Mouse (Mus musculus): ENCODE measurements around the gene Calhm5. TPM values are rescaled to one million over a fixed set of nuclear protein-coding genes. Genes with fewer than 3 reads are reported as not detected.

Calhm5 gene
- polyA plus RNA-seq, 1 experiment: 0.27 TPM

- no peaks in the 10 kb centered on the region for H3K4me1 ChIP-seq (ENCODE audit: control insufficient read depth, insufficient read depth, insufficient read length)
- 73% methylated on average over 12 of the region's 12 CpGs for WGBS
- TF ChIP-seq POLR2A (IDR thresholded peaks at IDR 0.05; ENCODE audit: low read depth, low read length): no peak
- TF ChIP-seq CTCF (IDR thresholded peaks at IDR 0.05; ENCODE audit: extremely low read depth, insufficient read depth, insufficient read length, insufficient replicate concordance): no peak
- no peak for DNase-seq (ENCODE audit: low read depth in 1 of 2, low spot score in 2 of 2)
- no peaks in the 10 kb centered on the region for H3K27me3 ChIP-seq (ENCODE audit: control insufficient read depth, insufficient read depth, low read length)
- H3K36me3 ChIP-seq (ENCODE audit: control insufficient read depth, insufficient read depth, low read length): no peaks in the 10 kb centered on the region
- H3K4me3 ChIP-seq (ENCODE audit: extremely low read depth, insufficient read depth, insufficient read length): no peak overlapping the region
- H3K27ac ChIP-seq (ENCODE audit: insufficient read depth, low read length): no peak overlapping the region
Observed at GRCm38 (mm10) chr10:34095964-34096363, 355 bp downstream of the Calhm5 start.

GRCm38 (mm10) chr10:34095147-34095546 lies 1.2 kb downstream of the Calhm5 start:
- Histone ChIP-seq H3K4me1 (ENCODE audit: control insufficient read depth, insufficient read depth, insufficient read length) (no peaks in the 10 kb centered on the region), H3K4me3 (ENCODE audit: extremely low read depth, insufficient read depth, insufficient read length) (no peak overlapping the region), H3K36me3 (ENCODE audit: control insufficient read depth, insufficient read depth, low read length) (no peaks in the 10 kb centered on the region), H3K27me3 (ENCODE audit: control insufficient read depth, insufficient read depth, low read length) (no peaks in the 10 kb centered on the region), H3K27ac (ENCODE audit: insufficient read depth, low read length) (no peak overlapping the region)
- WGBS: 38% methylated on average over 2 of the region's 2 CpGs
- no peak for TF ChIP-seq CTCF (IDR thresholded peaks at IDR 0.05; ENCODE audit: extremely low read depth, insufficient read depth, insufficient read length, insufficient replicate concordance)
- TF ChIP-seq POLR2A (IDR thresholded peaks at IDR 0.05; ENCODE audit: low read depth, low read length): no peak
- no peak for DNase-seq (ENCODE audit: low read depth in 1 of 2, low spot score in 2 of 2)

- 77% methylated on average over 5 of the region's 5 CpGs for WGBS
- Histone ChIP-seq H3K4me1 (ENCODE audit: control insufficient read depth, insufficient read depth, insufficient read length) (no peaks in the 10 kb centered on the region), H3K27me3 (ENCODE audit: control insufficient read depth, insufficient read depth, low read length) (no peaks in the 10 kb centered on the region), H3K27ac (ENCODE audit: insufficient read depth, low read length) (no peak overlapping the region), H3K4me3 (ENCODE audit: extremely low read depth, insufficient read depth, insufficient read length) (no peak overlapping the region), H3K36me3 (ENCODE audit: control insufficient read depth, insufficient read depth, low read length) (no peaks in the 10 kb centered on the region)
- no peak for DNase-seq (ENCODE audit: low read depth in 1 of 2, low spot score in 2 of 2)
- TF ChIP-seq CTCF (IDR thresholded peaks at IDR 0.05; ENCODE audit: extremely low read depth, insufficient read depth, insufficient read length, insufficient replicate concordance) (no peak), POLR2A (IDR thresholded peaks at IDR 0.05; ENCODE audit: low read depth, low read length) (no peak)
Observed at GRCm38 (mm10) chr10:34091888-34092287, 4.4 kb downstream of the Calhm5 start.

- no peaks in the 10 kb centered on the region for H3K36me3 ChIP-seq (ENCODE audit: control insufficient read depth, insufficient read depth, low read length)
- H3K4me3 ChIP-seq (ENCODE audit: extremely low read depth, insufficient read depth, insufficient read length): no peak overlapping the region
- no peak for DNase-seq (ENCODE audit: low read depth in 1 of 2, low spot score in 2 of 2)
- WGBS: 78% methylated on average over 1 of the region's 1 CpGs
- TF ChIP-seq CTCF (IDR thresholded peaks at IDR 0.05; ENCODE audit: extremely low read depth, insufficient read depth, insufficient read length, insufficient replicate concordance) (no peak), POLR2A (IDR thresholded peaks at IDR 0.05; ENCODE audit: low read depth, low read length) (no peak)
- H3K27ac ChIP-seq (ENCODE audit: insufficient read depth, low read length): no peak overlapping the region
- H3K27me3 ChIP-seq (ENCODE audit: control insufficient read depth, insufficient read depth, low read length): no peaks in the 10 kb centered on the region
- no peaks in the 10 kb centered on the region for H3K4me1 ChIP-seq (ENCODE audit: control insufficient read depth, insufficient read depth, insufficient read length)
Observed at GRCm38 (mm10) chr10:34090481-34090880, 5.8 kb downstream of the Calhm5 start.

DNA sequence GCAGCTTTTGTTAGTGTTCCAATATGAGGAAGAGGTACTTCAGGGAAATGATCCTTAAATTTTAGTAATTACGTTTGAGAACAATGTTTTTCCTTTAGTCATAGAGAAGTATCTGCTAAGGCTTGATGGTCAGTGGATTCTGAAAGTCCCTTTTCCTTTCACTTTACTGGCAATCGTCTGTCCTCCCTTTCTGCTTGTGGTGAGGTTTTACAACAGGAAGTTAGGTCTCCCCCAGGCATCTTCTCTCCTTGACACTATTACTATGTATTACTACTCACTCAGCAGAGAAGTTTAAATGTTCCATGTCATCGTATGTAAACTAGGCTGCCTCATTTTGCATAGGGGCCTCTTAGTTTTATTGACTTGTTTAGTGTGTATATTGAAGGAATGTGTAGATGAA lies 6.8 kb downstream of the Calhm5 start:
- WGBS: 14% methylated on average over 3 of the region's 3 CpGs
- no peak for TF ChIP-seq CTCF (IDR thresholded peaks at IDR 0.05; ENCODE audit: extremely low read depth, insufficient read depth, insufficient read length, insufficient replicate concordance)
- TF ChIP-seq POLR2A (IDR thresholded peaks at IDR 0.05; ENCODE audit: low read depth, low read length): no peak
- no peak for DNase-seq (ENCODE audit: low read depth in 1 of 2, low spot score in 2 of 2)
- Histone ChIP-seq H3K27ac (ENCODE audit: insufficient read depth, low read length) (no peak overlapping the region), H3K4me3 (ENCODE audit: extremely low read depth, insufficient read depth, insufficient read length) (no peak overlapping the region), H3K36me3 (ENCODE audit: control insufficient read depth, insufficient read depth, low read length) (no peaks in the 10 kb centered on the region), H3K4me1 (ENCODE audit: control insufficient read depth, insufficient read depth, insufficient read length) (no peaks in the 10 kb centered on the region), H3K27me3 (ENCODE audit: control insufficient read depth, insufficient read depth, low read length) (no peaks in the 10 kb centered on the region)

GRCm38 (mm10) chr10:34088515-34088914 lies 7.8 kb downstream of the Calhm5 start:
- Histone ChIP-seq H3K4me3 (ENCODE audit: extremely low read depth, insufficient read depth, insufficient read length) (no peak overlapping the region), H3K27ac (ENCODE audit: insufficient read depth, low read length) (no peak overlapping the region), H3K36me3 (ENCODE audit: control insufficient read depth, insufficient read depth, low read length) (no peaks in the 10 kb centered on the region), H3K27me3 (ENCODE audit: control insufficient read depth, insufficient read depth, low read length) (no peaks in the 10 kb centered on the region), H3K4me1 (ENCODE audit: control insufficient read depth, insufficient read depth, insufficient read length) (no peaks in the 10 kb centered on the region)
- no peak for TF ChIP-seq CTCF (IDR thresholded peaks at IDR 0.05; ENCODE audit: extremely low read depth, insufficient read depth, insufficient read length, insufficient replicate concordance)
- TF ChIP-seq POLR2A (IDR thresholded peaks at IDR 0.05; ENCODE audit: low read depth, low read length): no peak
- DNase-seq (ENCODE audit: low read depth in 1 of 2, low spot score in 2 of 2): no peak
- 90% methylated on average over 2 of the region's 2 CpGs for WGBS

DNA sequence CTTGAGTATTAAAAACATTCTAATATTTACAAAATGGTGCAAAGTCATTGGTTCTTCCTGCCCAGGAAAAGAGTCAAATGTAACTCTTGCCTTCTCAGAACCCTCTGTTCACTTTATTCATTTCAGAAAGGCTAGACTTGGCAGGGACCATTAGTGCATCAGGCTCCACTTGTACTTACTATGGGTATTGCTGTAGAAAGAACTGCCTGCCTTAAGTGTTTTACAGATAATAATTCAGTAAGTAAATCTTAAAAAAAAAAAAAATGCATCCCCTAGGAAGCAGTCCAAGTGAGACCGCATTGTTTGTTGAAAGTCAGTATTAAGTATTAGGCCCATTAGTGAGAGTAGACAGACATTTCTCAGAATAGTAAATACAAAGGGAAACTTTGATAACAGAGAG lies 9.8 kb downstream of the Calhm5 start:
- no peak for DNase-seq (ENCODE audit: low read depth in 1 of 2, low spot score in 2 of 2)
- no peaks in the 10 kb centered on the region for H3K27me3 ChIP-seq (ENCODE audit: control insufficient read depth, insufficient read depth, low read length)
- no peaks in the 10 kb centered on the region for H3K4me1 ChIP-seq (ENCODE audit: control insufficient read depth, insufficient read depth, insufficient read length)
- no peaks in the 10 kb centered on the region for H3K36me3 ChIP-seq (ENCODE audit: control insufficient read depth, insufficient read depth, low read length)
- TF ChIP-seq CTCF (IDR thresholded peaks at IDR 0.05; ENCODE audit: extremely low read depth, insufficient read depth, insufficient read length, insufficient replicate concordance): no peak
- TF ChIP-seq POLR2A (IDR thresholded peaks at IDR 0.05; ENCODE audit: low read depth, low read length): no peak
- H3K4me3 ChIP-seq (ENCODE audit: extremely low read depth, insufficient read depth, insufficient read length): no peak overlapping the region
- 91% methylated on average over 1 of the region's 1 CpGs for WGBS
- H3K27ac ChIP-seq (ENCODE audit: insufficient read depth, low read length): no peak overlapping the region

Measured in spleen, adult 2 months (tissue).